Mouse (Mus musculus) erythroblast, embryonic 14.5 days (primary cell): ENCODE measurements around the gene Dis3. TPM values are rescaled to one million over a fixed set of nuclear protein-coding genes. Genes with fewer than 3 reads are reported as not detected.
"Not testable (repeated sequence)": the region's sequence is repeated elsewhere in the genome, so short reads cannot be mapped to it uniquely, and the experiment has no call there.

Experiments used
- H3K27me3 ChIP-seq: 2 replicates; pipeline ENCODE4 v1.6.1; 2012; ENCODE audit warnings: inconsistent platforms; ENCODE audit not compliant: control insufficient read depth
- H3K36me3 ChIP-seq: 2 replicates; pipeline ENCODE4 v1.6.1; 2012; ENCODE audit warnings: mild to moderate bottlenecking, inconsistent platforms; ENCODE audit not compliant: control insufficient read depth
- H3K4me1 ChIP-seq: 2 replicates; pipeline ENCODE4 v1.6.1; 2012; ENCODE audit warnings: inconsistent platforms; ENCODE audit not compliant: control insufficient read depth
- H3K4me3 ChIP-seq: replicated peaks from 2 replicates; pipeline ENCODE3; 2012; ENCODE audit warnings: moderate library complexity, mild to moderate bottlenecking, inconsistent platforms
- H3K9me3 ChIP-seq: 2 replicates; pipeline ENCODE4 v1.6.1; 2012; ENCODE audit warnings: low read length, inconsistent platforms, mixed read lengths; ENCODE audit not compliant: control insufficient read depth
- GATA1 ChIP-seq: IDR thresholded peaks from 2 replicates; pipeline ENCODE4 v1.6.1; 2012; ENCODE audit warnings: low read length, inconsistent platforms, mixed read lengths
- TAL1 ChIP-seq: IDR thresholded peaks from 3 replicates; pipeline ENCODE4 v1.6.1; 2012; ENCODE audit warnings: low read length, inconsistent platforms, mixed read lengths
- polyA plus RNA-seq: library from polyadenylated mRNA; stranded (reverse); fragments of >175 nt; gene quantifications from 2 replicates; pipeline ENCODE4 v1.2.3, GENCODE M21; 2012

Dis3 gene
- polyA plus RNA-seq, 1 experiment, result 0.94 TPM

DNA sequence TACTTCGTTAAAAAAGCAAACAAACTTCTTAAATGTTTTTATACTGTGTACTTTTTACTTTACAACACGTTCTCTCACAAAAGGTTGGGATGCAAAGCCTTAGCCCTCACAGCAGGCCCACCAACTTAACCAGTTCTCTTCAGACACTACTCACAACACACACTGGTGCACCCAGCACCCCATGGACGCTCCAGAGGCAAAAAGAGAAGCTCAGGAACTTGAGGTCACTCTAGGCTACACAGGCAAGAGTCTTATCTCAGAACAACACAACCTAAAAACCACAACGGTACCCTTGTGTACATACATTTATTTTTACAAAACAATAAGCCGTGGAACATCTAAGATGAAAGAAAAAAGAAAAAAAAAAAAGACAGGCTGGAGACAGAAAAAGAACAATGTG, 54.9 kb downstream of the Dis3 start:
- no peaks in the 10 kb centered on the region for H3K9me3 ChIP-seq
- peaks cover 32% of the 10 kb centered on the region for H3K36me3 ChIP-seq

DNA sequence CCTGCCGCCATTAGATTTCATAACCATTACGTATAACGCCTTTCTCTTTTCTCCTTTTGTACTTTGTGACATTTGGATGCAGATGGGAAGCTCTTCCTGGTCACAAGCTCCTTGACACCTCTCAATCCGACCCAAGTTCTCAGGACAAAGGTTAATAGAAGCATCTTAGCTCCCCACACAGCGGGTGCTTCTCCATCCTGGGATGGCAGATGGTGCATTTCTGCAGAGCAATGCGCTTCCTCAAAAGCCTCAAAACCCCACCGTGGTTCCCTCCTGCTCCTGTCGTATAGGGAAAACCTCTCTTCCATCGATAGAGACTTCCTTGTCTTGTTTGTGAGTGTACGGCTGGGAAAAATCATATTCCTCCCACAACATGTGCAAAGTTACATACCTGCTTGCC, 55.5 kb downstream of the Dis3 start:
- H3K9me3 ChIP-seq, result no peaks in the 10 kb centered on the region
- no peaks in the 10 kb centered on the region for H3K27me3 ChIP-seq
- peak overlapping the region; percentile 96 for H3K4me3 ChIP-seq
- H3K36me3 ChIP-seq, result peaks cover 35% of the 10 kb centered on the region
- no peak for TF ChIP-seq TAL1
- no peak for TF ChIP-seq GATA1
- H3K4me1 ChIP-seq, result peaks cover 50% of the 10 kb centered on the region

More for the DNA sequence above, 54.9 kb downstream of the Dis3 start:
- Histone ChIP-seq H3K27me3 (no peaks in the 10 kb centered on the region), H3K4me1 (peaks cover 50% of the 10 kb centered on the region), H3K4me3 (peak overlapping the region; percentile 96)
- TF ChIP-seq TAL1, result no peak
- TF ChIP-seq GATA1, result no peak

DNA sequence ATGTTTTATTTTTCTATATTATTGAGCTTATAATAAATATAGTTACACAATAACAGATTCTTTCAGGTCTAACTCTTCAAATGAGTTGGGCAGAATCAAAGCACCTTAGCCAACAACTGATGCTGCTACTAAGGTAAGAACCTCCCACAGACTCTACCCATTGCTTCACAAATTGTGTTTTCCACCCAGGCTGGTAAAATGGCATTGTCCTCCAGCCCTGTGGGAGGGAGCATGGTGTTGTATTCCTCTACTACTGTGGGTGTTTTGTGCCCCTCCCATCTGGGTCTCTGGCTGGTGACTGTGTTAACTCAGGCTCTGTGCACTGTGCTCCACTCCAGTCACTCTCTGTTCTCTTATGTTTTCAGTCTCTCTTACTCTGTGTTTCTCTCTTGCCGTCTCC, 56.1 kb downstream of the Dis3 start:
- Histone ChIP-seq H3K36me3 (peaks cover 35% of the 10 kb centered on the region), H3K27me3 (no peaks in the 10 kb centered on the region), H3K4me3 (peak overlapping the region; percentile 96), H3K4me1 (peaks cover 45% of the 10 kb centered on the region), H3K9me3 (no peaks in the 10 kb centered on the region)
- TF ChIP-seq GATA1 (no peak), TAL1 (no peak)

DNA sequence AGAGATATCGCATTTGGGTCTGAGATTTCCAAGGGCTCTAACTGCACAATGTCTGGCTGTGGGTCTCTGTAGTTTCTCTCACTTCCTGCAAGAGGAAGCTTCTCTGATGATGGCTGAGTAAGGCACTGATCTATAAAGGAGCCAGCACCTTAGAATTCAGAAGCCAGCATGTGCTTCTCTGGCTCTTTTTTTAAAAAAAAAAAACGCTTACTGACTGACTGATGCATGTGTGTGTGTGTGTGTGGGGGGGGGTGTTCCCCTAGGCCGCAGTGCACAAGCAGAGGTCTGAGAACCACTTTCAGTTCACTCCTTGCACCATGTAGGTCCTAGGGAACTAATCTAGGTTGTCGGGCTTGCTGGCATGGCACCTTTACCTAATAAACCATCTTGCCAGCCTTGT, 58.2 kb downstream of the Dis3 start:
- peaks cover 36% of the 10 kb centered on the region for H3K4me1 ChIP-seq
- TF ChIP-seq GATA1 (no peak), TAL1 (no peak)
- H3K27me3 ChIP-seq, result no peaks in the 10 kb centered on the region
- no peaks in the 10 kb centered on the region for H3K9me3 ChIP-seq
- peaks cover 45% of the 10 kb centered on the region for H3K36me3 ChIP-seq
- no peak overlapping the region for H3K4me3 ChIP-seq

DNA sequence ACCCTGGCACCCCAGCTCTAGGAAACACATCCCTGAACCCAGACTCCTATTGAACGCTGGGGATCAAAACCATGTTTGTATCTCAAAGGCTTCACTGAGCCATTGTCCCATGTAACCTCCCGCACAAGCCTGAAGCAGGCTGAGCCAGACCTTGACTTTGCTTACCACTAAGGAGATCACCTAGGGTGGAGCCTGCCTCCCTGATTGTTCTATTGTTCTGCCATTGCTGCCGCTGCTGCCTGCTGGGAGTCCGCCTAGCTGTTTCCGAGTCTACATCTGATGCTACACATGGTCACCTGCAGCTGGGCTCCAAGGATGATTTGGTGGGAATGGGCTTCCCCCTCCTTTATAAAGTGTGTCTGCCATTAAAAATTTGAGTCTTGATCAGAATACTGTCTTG, 60.3 kb downstream of the Dis3 start:
- H3K9me3 ChIP-seq, H3K4me3 ChIP-seq, H3K27me3 ChIP-seq: not testable (repeated sequence)
- Histone ChIP-seq H3K4me1 (peaks cover 30% of the 10 kb centered on the region), H3K36me3 (peaks cover 59% of the 10 kb centered on the region)

DNA sequence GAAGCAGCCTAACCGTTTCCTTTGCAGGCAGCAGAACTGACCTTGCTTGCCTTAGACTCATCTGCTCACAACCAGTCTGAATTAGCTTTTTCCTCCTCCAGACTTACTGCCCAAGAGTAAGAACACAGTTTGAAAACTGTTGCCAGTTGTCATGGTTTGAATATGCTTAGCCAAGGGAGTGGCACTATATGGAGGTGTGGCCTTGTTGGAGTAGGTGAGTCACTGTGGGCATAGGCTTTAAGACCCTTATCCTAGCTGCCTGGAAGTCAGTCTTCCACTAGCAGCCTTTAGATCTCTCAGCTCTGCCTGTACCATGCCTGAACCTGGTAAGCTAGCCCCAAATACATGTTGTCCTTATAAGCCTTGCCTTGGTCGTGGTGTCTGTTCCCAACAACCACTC, 61.9 kb downstream of the Dis3 start:
- Histone ChIP-seq H3K36me3 (peaks cover 62% of the 10 kb centered on the region), H3K4me3 (no peak overlapping the region), H3K9me3 (no peaks in the 10 kb centered on the region), H3K4me1 (peaks cover 20% of the 10 kb centered on the region), H3K27me3 (no peaks in the 10 kb centered on the region)
- TF ChIP-seq GATA1 (no peak), TAL1 (no peak)

DNA sequence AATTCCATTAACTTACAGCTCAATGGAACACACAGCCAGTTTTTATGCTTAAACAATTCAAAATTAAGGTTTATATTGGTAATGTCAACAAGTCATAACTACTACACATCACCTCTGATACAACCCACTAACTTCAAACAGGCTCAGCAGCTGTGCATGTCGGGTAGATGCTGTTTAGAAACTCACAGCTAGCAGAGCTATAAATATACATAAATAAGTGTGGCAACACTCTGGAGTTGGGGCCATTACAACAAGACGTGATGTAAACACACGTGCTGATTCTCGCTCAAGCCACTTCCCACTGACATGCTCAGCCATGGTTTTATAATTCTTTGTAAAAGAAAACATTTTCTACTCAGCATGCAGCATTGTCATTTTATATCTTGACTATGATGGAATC, 63.5 kb downstream of the Dis3 start:
- Histone ChIP-seq H3K27me3 (no peaks in the 10 kb centered on the region), H3K4me3 (no peak overlapping the region), H3K9me3 (no peaks in the 10 kb centered on the region), H3K36me3 (peaks cover 67% of the 10 kb centered on the region), H3K4me1 (peaks cover 8% of the 10 kb centered on the region)
- no peak for TF ChIP-seq GATA1
- no peak for TF ChIP-seq TAL1

DNA sequence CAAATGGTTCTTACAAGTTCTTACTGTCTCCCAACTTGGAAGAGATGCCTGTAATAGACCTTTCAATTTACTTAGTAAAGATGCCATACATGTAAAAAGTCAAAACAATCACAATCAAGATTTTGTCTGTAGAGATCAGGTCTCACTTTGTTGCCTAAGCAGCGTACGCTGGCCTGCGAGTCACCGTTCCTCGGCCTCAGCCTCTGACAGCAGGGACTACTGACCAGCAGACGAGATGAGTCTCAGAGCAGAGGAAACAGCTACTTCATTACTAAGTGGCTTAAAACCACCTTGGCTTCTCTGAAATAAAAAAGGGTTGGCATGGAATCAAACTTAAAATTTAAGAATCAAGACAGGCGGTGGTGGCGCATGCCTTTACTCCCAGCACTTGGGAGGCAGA, 64.7 kb downstream of the Dis3 start:
- H3K9me3 ChIP-seq, H3K4me3 ChIP-seq, H3K4me1 ChIP-seq, H3K27me3 ChIP-seq: not testable (repeated sequence)
- H3K36me3 ChIP-seq, result peaks cover 62% of the 10 kb centered on the region

DNA sequence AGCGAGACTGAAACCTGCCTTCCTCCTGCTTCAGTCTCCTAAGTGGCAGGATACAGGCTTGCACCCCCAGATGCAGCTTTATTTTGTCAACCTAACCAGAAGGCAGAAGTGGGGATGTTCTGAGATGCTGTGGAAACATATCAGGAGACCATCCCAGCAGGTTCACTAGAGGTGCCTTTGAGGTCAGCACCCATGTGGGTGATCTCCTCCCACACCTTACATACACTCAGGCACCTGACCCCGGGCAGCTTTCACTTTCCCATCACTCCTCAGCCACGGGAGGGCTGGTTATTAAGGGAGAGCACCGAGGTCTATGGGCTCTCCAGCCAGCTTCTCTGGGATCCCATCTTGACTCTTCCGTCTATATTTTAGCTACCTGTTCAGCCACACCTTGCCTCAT, 67.0 kb downstream of the Dis3 start:
- TF ChIP-seq GATA1, result no peak
- no peak for TF ChIP-seq TAL1
- H3K4me1 ChIP-seq, result peaks cover under 1% of the 10 kb centered on the region
- H3K36me3 ChIP-seq, result peaks cover 41% of the 10 kb centered on the region
- H3K4me3 ChIP-seq, result no peak overlapping the region
- H3K27me3 ChIP-seq, result no peaks in the 10 kb centered on the region
- H3K9me3 ChIP-seq, result no peaks in the 10 kb centered on the region

DNA sequence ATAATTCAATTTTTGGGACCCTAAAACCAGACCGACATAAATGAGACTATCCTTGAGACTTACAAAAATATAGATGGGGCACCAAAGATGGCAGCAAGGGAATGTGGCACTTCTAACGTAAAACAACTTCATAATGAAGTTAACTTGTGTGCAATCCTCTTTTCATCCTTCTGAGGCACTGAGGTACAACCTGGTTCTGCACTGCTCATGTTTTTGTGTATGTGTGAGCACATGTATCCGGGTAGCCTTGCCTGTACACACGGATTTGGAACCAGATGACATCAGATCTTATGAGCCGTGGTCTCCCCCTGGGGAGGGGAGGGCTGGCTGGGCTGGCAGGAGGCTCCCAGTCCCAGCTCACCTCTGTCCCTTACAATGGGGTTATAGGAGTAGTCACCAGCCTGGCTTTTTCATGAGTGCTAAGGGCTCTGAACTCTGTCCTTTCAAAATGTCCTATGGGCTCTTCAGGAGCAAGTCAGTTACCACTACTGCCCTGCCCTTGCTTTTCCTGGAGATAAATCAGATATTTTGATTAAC, 68.2 kb downstream of the Dis3 start:
- TF ChIP-seq TAL1 (no peak), GATA1 (no peak)
- peaks cover 35% of the 10 kb centered on the region for H3K36me3 ChIP-seq
- peaks cover 3% of the 10 kb centered on the region for H3K9me3 ChIP-seq
- H3K27me3 ChIP-seq, result no peaks in the 10 kb centered on the region
- no peaks in the 10 kb centered on the region for H3K4me1 ChIP-seq
- H3K4me3 ChIP-seq, result no peak overlapping the region
